Mouse (Mus musculus): ENCODE measurements around the gene Lrba. TPM values are rescaled to one million over a fixed set of nuclear protein-coding genes. Genes with fewer than 3 reads are reported as not detected.
A peak's percentile ranks its signal among the peaks of the same experiment; 100 is the strongest.

Lrba gene
- polyA plus RNA-seq, 1 experiment from 2014 or later = 1.8 TPM

GRCm38 (mm10) chr3:86518506-86519109 lies 294.1 kb downstream of the Lrba start:
- H3K27me3 ChIP-seq = no peaks in the 10 kb centered on the region
- H3K4me2 ChIP-seq = no peak overlapping the region
- H3K27ac ChIP-seq = no peak overlapping the region
- no peaks in the 10 kb centered on the region for H3K4me1 ChIP-seq (replicated peaks)
- no peak overlapping the region for H3K9ac ChIP-seq
- 74% methylated on average over 2 of the region's 2 CpGs for WGBS
- H3K9me3 ChIP-seq (replicated peaks) = no peaks in the 10 kb centered on the region
- no peak overlapping the region for H3K4me3 ChIP-seq
- no peaks in the 10 kb centered on the region for H3K36me3 ChIP-seq
- no peak for ATAC-seq (replicated peaks; ENCODE audit: insufficient number of reproducible peaks, insufficient read depth, low FRiP score, low read depth)

- WGBS = 68% methylated on average over 3 of the region's 3 CpGs
- Histone ChIP-seq H3K4me1 (replicated peaks) (no peaks in the 10 kb centered on the region), H3K27ac (no peak overlapping the region), H3K27me3 (no peaks in the 10 kb centered on the region), H3K9me3 (replicated peaks) (no peaks in the 10 kb centered on the region), H3K36me3 (no peaks in the 10 kb centered on the region), H3K4me3 (no peak overlapping the region), H3K4me2 (no peak overlapping the region), H3K9ac (no peak overlapping the region)
- no peak for ATAC-seq (replicated peaks; ENCODE audit: insufficient number of reproducible peaks, insufficient read depth, low FRiP score, low read depth)
Measured at GRCm38 (mm10) chr3:86522880-86523505, 298.5 kb downstream of the Lrba start.

GRCm38 (mm10) chr3:86531531-86532269 lies 307.2 kb downstream of the Lrba start:
- Histone ChIP-seq H3K4me2 (no peak overlapping the region), H3K9ac (no peak overlapping the region)
- no peak for ATAC-seq (replicated peaks; ENCODE audit: insufficient number of reproducible peaks, insufficient read depth, low FRiP score, low read depth)

GRCm38 (mm10) chr3:86536751-86537150 lies 312.3 kb downstream of the Lrba start:
- no peak overlapping the region for H3K4me2 ChIP-seq
- H3K27me3 ChIP-seq = no peaks in the 10 kb centered on the region
- 96% methylated on average over 1 of the region's 1 CpGs for whole genome bisulfite sequencing
- H3K4me1 ChIP-seq (replicated peaks) = no peaks in the 10 kb centered on the region
- H3K9ac ChIP-seq = no peak overlapping the region
- no peaks in the 10 kb centered on the region for H3K9me3 ChIP-seq (replicated peaks)
- ATAC-seq (replicated peaks; ENCODE audit: insufficient number of reproducible peaks, insufficient read depth, low FRiP score, low read depth) = no peak
- no peak overlapping the region for H3K27ac ChIP-seq
- no peaks in the 10 kb centered on the region for H3K36me3 ChIP-seq
- H3K4me3 ChIP-seq = no peak overlapping the region

More at GRCm38 (mm10) chr3:86531531-86532269, 307.2 kb downstream of the Lrba start:
- no peak overlapping the region for H3K4me3 ChIP-seq
- no peaks in the 10 kb centered on the region for H3K4me1 ChIP-seq (replicated peaks)
- 59% methylated on average over 16 of the region's 16 CpGs for WGBS
- no peaks in the 10 kb centered on the region for H3K27me3 ChIP-seq
- H3K27ac ChIP-seq = no peak overlapping the region
- H3K36me3 ChIP-seq = no peaks in the 10 kb centered on the region
- no peaks in the 10 kb centered on the region for H3K9me3 ChIP-seq (replicated peaks)

GRCm38 (mm10) chr3:86538645-86539554 lies 314.4 kb downstream of the Lrba start:
- no peak for ATAC-seq (replicated peaks; ENCODE audit: insufficient number of reproducible peaks, insufficient read depth, low FRiP score, low read depth)
- WGBS = 36% methylated on average over 13 of the region's 13 CpGs
- H3K4me3 ChIP-seq = no peak overlapping the region
- H3K27me3 ChIP-seq = no peaks in the 10 kb centered on the region
- no peaks in the 10 kb centered on the region for H3K9me3 ChIP-seq (replicated peaks)
- H3K9ac ChIP-seq = no peak overlapping the region
- no peak overlapping the region for H3K27ac ChIP-seq
- H3K36me3 ChIP-seq = no peaks in the 10 kb centered on the region
- no peak overlapping the region for H3K4me2 ChIP-seq
- H3K4me1 ChIP-seq (replicated peaks) = no peaks in the 10 kb centered on the region

- Histone ChIP-seq H3K4me2 (no peak overlapping the region), H3K36me3 (no peaks in the 10 kb centered on the region), H3K9me3 (replicated peaks) (no peaks in the 10 kb centered on the region), H3K9ac (no peak overlapping the region), H3K4me3 (no peak overlapping the region), H3K27me3 (peaks cover 1% of the 10 kb centered on the region), H3K27ac (no peak overlapping the region), H3K4me1 (replicated peaks) (no peaks in the 10 kb centered on the region)
- ATAC-seq (replicated peaks; ENCODE audit: insufficient number of reproducible peaks, insufficient read depth, low FRiP score, low read depth) = no peak
- WGBS = 63% methylated on average over 11 of the region's 11 CpGs
Measured at GRCm38 (mm10) chr3:86539555-86540168, 315.2 kb downstream of the Lrba start.

- no peaks in the 10 kb centered on the region for H3K36me3 ChIP-seq
- H3K9ac ChIP-seq = no peak overlapping the region
- 82% methylated on average over 4 of the region's 4 CpGs for WGBS
- H3K4me1 ChIP-seq (replicated peaks) = peaks cover 3% of the 10 kb centered on the region
- no peak overlapping the region for H3K27ac ChIP-seq
- no peak overlapping the region for H3K4me3 ChIP-seq
- peaks cover 4% of the 10 kb centered on the region for H3K27me3 ChIP-seq
- H3K9me3 ChIP-seq (replicated peaks) = no peaks in the 10 kb centered on the region
- no peak for ATAC-seq (replicated peaks; ENCODE audit: insufficient number of reproducible peaks, insufficient read depth, low FRiP score, low read depth)
- no peak overlapping the region for H3K4me2 ChIP-seq
Measured at GRCm38 (mm10) chr3:86541074-86541614, 316.7 kb downstream of the Lrba start.

- no peak overlapping the region for H3K4me2 ChIP-seq
- no peak for ATAC-seq (replicated peaks; ENCODE audit: insufficient number of reproducible peaks, insufficient read depth, low FRiP score, low read depth)
Measured at GRCm38 (mm10) chr3:86541863-86542397, 317.4 kb downstream of the Lrba start.

GRCm38 (mm10) chr3:86544785-86545184 lies 320.3 kb downstream of the Lrba start:
- H3K4me3 ChIP-seq = no peak overlapping the region
- H3K9me3 ChIP-seq (replicated peaks) = no peaks in the 10 kb centered on the region
- H3K4me1 ChIP-seq (replicated peaks) = peaks cover 24% of the 10 kb centered on the region
- no peak for ATAC-seq (replicated peaks; ENCODE audit: insufficient number of reproducible peaks, insufficient read depth, low FRiP score, low read depth)
- no peaks in the 10 kb centered on the region for H3K36me3 ChIP-seq
- 41% methylated on average over 3 of the region's 3 CpGs for WGBS
- no peak overlapping the region for H3K9ac ChIP-seq
- H3K27me3 ChIP-seq = peaks cover 20% of the 10 kb centered on the region
- no peak overlapping the region for H3K27ac ChIP-seq
- no peak overlapping the region for H3K4me2 ChIP-seq

More at GRCm38 (mm10) chr3:86541863-86542397, 317.4 kb downstream of the Lrba start:
- Histone ChIP-seq H3K9me3 (replicated peaks) (no peaks in the 10 kb centered on the region), H3K4me3 (no peak overlapping the region), H3K27me3 (peaks cover 4% of the 10 kb centered on the region), H3K9ac (no peak overlapping the region), H3K36me3 (no peaks in the 10 kb centered on the region), H3K4me1 (replicated peaks) (peaks cover 10% of the 10 kb centered on the region), H3K27ac (no peak overlapping the region)
- 80% methylated on average over 1 of the region's 1 CpGs for WGBS

GRCm38 (mm10) chr3:86545945-86546344 lies 321.5 kb downstream of the Lrba start:
- Histone ChIP-seq H3K4me1 (replicated peaks) (peaks cover 29% of the 10 kb centered on the region), H3K4me3 (peak overlapping the region; percentile 46), H3K9ac (no peak overlapping the region), H3K27ac (no peak overlapping the region), H3K4me2 (peak overlapping the region; percentile 70), H3K9me3 (replicated peaks) (no peaks in the 10 kb centered on the region), H3K27me3 (peaks cover 32% of the 10 kb centered on the region), H3K36me3 (no peaks in the 10 kb centered on the region)
- ATAC-seq (replicated peaks; ENCODE audit: insufficient number of reproducible peaks, insufficient read depth, low FRiP score, low read depth) = no peak
- WGBS = 31% methylated on average over 5 of the region's 5 CpGs

Measured in heart, embryonic 15.5 days (tissue).